Mouse (Mus musculus) midbrain, embryonic 12.5 days (tissue): ENCODE data around the gene Ptprh. TPM values are rescaled to one million over a fixed set of nuclear protein-coding genes. Genes with fewer than 3 reads are reported as not detected.

Source experiments
- ATAC-seq: fragments of 200-750 bp; cut with Nextera tagmentation; 2 replicates; pipeline ENCODE4 v1.8.0; 2017; ENCODE audit warnings: low read depth, moderate TSS enrichment, moderate library complexity; ENCODE audit not compliant: low FRiP score
- H3K27ac ChIP-seq: fragments of 300-500 bp; sonication (generic); replicated peaks from 2 replicates; pipeline ENCODE4 v1.5.1; 2016; ENCODE audit warnings: mild to moderate bottlenecking
- H3K27me3 ChIP-seq: fragments of 300-500 bp; sonication (generic); 2 replicates; pipeline ENCODE4 v1.6.1; 2016; ENCODE audit warnings: mild to moderate bottlenecking
- H3K36me3 ChIP-seq: fragments of 300-500 bp; sonication (generic); 2 replicates; pipeline ENCODE4 v1.6.1; 2016
- H3K4me1 ChIP-seq: fragments of 300-500 bp; sonication (generic); 2 replicates; pipeline ENCODE4 v1.6.1; 2016
- H3K4me2 ChIP-seq: fragments of 300-500 bp; sonication (generic); replicated peaks from 2 replicates; pipeline ENCODE4 v1.6.1; 2016; ENCODE audit warnings: mild to moderate bottlenecking, moderate library complexity
- H3K4me3 ChIP-seq: fragments of 300-500 bp; sonication (generic); 2 replicates; pipeline ENCODE4 v1.5.1; 2016; ENCODE audit warnings: mild to moderate bottlenecking
- H3K9ac ChIP-seq: fragments of 300-500 bp; sonication (generic); replicated peaks from 2 replicates; pipeline ENCODE4 v1.6.1; 2016; ENCODE audit warnings: mild to moderate bottlenecking, moderate library complexity
- H3K9me3 ChIP-seq: fragments of 300-500 bp; sonication (generic); 2 replicates; pipeline ENCODE4 v1.6.1; 2016; ENCODE audit warnings: mild to moderate bottlenecking
- WGBS: fragments of 180-500 bp; shearing (Covaris S2); methylation state at CpG from one replicate; pipeline ENCODE4 v1.1.7; 2016; 5-methylcytosine and 5-hydroxymethylcytosine counted together
- polyA plus RNA-seq: library from polyadenylated mRNA; unstranded; fragments of >200 nt; fragmentation: Nextera tagmentation; extraction: Ambion mirVana; gene quantifications from 2 replicates; pipeline ENCODE4 v1.2.1, GENCODE M21; 2016

Gene Ptprh
- 0.10 and 0.14 TPM in 2 replicates for polyA plus RNA-seq

GRCm38 (mm10) chr7:4603873-4604272 is at the start of gene Ptprh:
Gene Ptprh, minus strand, starts transcription at chr7:4604041.
- Histone ChIP-seq H3K36me3 (no peaks in the 10 kb centered on the region), H3K9me3 (no peaks in the 10 kb centered on the region), H3K4me3 (no peak within 1 kb of the TSS), H3K4me1 (no peaks in the 10 kb centered on the region), H3K9ac (no peak within 1 kb of the TSS), H3K27ac (no peak within 1 kb of the TSS), H3K27me3 (no peaks in the 10 kb centered on the region), H3K4me2 (no peak within 1 kb of the TSS)
- ATAC-seq = no peak
- 85% methylated on average over 6 of the region's 6 CpGs for WGBS

- no peak for ATAC-seq
- Histone ChIP-seq H3K36me3 (peaks cover 25% of the 10 kb centered on the region), H3K4me2 (no peak overlapping the region), H3K4me1 (peaks cover 22% of the 10 kb centered on the region), H3K9me3 (no peaks in the 10 kb centered on the region), H3K9ac (no peak overlapping the region), H3K27ac (no peak overlapping the region), H3K27me3 (no peaks in the 10 kb centered on the region), H3K4me3 (no peak overlapping the region)
- 90% methylated on average over 5 of the region's 5 CpGs for WGBS
These were observed 49.5 kb upstream of the Ptprh start for GRCm38 (mm10) chr7:4653351-4653750.

GRCm38 (mm10) chr7:4652726-4653125 is 48.9 kb upstream of the Ptprh start:
- 97% methylated on average over 5 of the region's 5 CpGs for WGBS
- Histone ChIP-seq H3K27me3 (no peaks in the 10 kb centered on the region), H3K4me1 (peaks cover 18% of the 10 kb centered on the region), H3K27ac (no peak overlapping the region), H3K9me3 (no peaks in the 10 kb centered on the region), H3K4me2 (no peak overlapping the region), H3K9ac (no peak overlapping the region), H3K4me3 (no peak overlapping the region), H3K36me3 (peaks cover 25% of the 10 kb centered on the region)
- ATAC-seq = no peak

- WGBS = 90% methylated on average over 8 of the region's 8 CpGs
- ATAC-seq = no peak
These were observed 47.7 kb upstream of the Ptprh start for GRCm38 (mm10) chr7:4651581-4651980.

GRCm38 (mm10) chr7:4647992-4648391 is 44.2 kb upstream of the Ptprh start:
- H3K9me3 ChIP-seq = no peaks in the 10 kb centered on the region
- 95% methylated on average over 2 of the region's 2 CpGs for WGBS
- H3K27me3 ChIP-seq = no peaks in the 10 kb centered on the region
- H3K4me3 ChIP-seq = no peak overlapping the region
- no peak overlapping the region for H3K27ac ChIP-seq
- ATAC-seq = no peak
- no peak overlapping the region for H3K9ac ChIP-seq
- no peaks in the 10 kb centered on the region for H3K4me1 ChIP-seq
- no peak overlapping the region for H3K4me2 ChIP-seq
- peaks cover 56% of the 10 kb centered on the region for H3K36me3 ChIP-seq

More at GRCm38 (mm10) chr7:4651581-4651980, 47.7 kb upstream of the Ptprh start:
- peaks cover 28% of the 10 kb centered on the region for H3K36me3 ChIP-seq
- H3K27me3 ChIP-seq = no peaks in the 10 kb centered on the region
- H3K4me2 ChIP-seq = no peak overlapping the region
- peaks cover 7% of the 10 kb centered on the region for H3K4me1 ChIP-seq
- H3K9me3 ChIP-seq = no peaks in the 10 kb centered on the region
- no peak overlapping the region for H3K9ac ChIP-seq
- H3K27ac ChIP-seq = no peak overlapping the region
- no peak overlapping the region for H3K4me3 ChIP-seq

- 73% methylated on average over 6 of the region's 6 CpGs for WGBS
- H3K36me3 ChIP-seq = peaks cover 54% of the 10 kb centered on the region
These were observed 43.5 kb upstream of the Ptprh start for GRCm38 (mm10) chr7:4647291-4647690.

GRCm38 (mm10) chr7:4646806-4647205 is 43.0 kb upstream of the Ptprh start:
- H3K27ac ChIP-seq = no peak overlapping the region
- no peak overlapping the region for H3K9ac ChIP-seq
- no peaks in the 10 kb centered on the region for H3K27me3 ChIP-seq
- no peak overlapping the region for H3K4me2 ChIP-seq
- H3K4me3 ChIP-seq = no peak overlapping the region
- ATAC-seq = no peak
- H3K9me3 ChIP-seq = no peaks in the 10 kb centered on the region
- 87% methylated on average over 3 of the region's 3 CpGs for WGBS
- H3K36me3 ChIP-seq = peaks cover 54% of the 10 kb centered on the region
- H3K4me1 ChIP-seq = no peaks in the 10 kb centered on the region

More at GRCm38 (mm10) chr7:4647291-4647690, 43.5 kb upstream of the Ptprh start:
- no peak overlapping the region for H3K27ac ChIP-seq
- no peaks in the 10 kb centered on the region for H3K9me3 ChIP-seq
- no peaks in the 10 kb centered on the region for H3K27me3 ChIP-seq
- no peak overlapping the region for H3K9ac ChIP-seq
- H3K4me3 ChIP-seq = no peak overlapping the region
- no peak for ATAC-seq
- no peaks in the 10 kb centered on the region for H3K4me1 ChIP-seq
- H3K4me2 ChIP-seq = no peak overlapping the region

GRCm38 (mm10) chr7:4643225-4643624 is 39.4 kb upstream of the Ptprh start:
- no peak for ATAC-seq
- Histone ChIP-seq H3K4me2 (no peak overlapping the region), H3K27ac (no peak overlapping the region), H3K4me1 (no peaks in the 10 kb centered on the region), H3K9me3 (no peaks in the 10 kb centered on the region), H3K27me3 (no peaks in the 10 kb centered on the region), H3K9ac (no peak overlapping the region), H3K4me3 (no peak overlapping the region), H3K36me3 (peaks cover 82% of the 10 kb centered on the region)
- WGBS = 93% methylated on average over 6 of the region's 6 CpGs

- Histone ChIP-seq H3K9ac (no peak overlapping the region), H3K4me2 (no peak overlapping the region), H3K27me3 (no peaks in the 10 kb centered on the region), H3K36me3 (peaks cover 91% of the 10 kb centered on the region), H3K27ac (no peak overlapping the region), H3K4me1 (no peaks in the 10 kb centered on the region), H3K4me3 (no peak overlapping the region), H3K9me3 (no peaks in the 10 kb centered on the region)
- no peak for ATAC-seq
- WGBS = 93% methylated on average over 7 of the region's 7 CpGs
These were observed 38.1 kb upstream of the Ptprh start for GRCm38 (mm10) chr7:4641956-4642355.

- Histone ChIP-seq H3K9ac (no peak overlapping the region), H3K27me3 (no peaks in the 10 kb centered on the region), H3K4me2 (no peak overlapping the region), H3K27ac (no peak overlapping the region), H3K9me3 (no peaks in the 10 kb centered on the region), H3K4me1 (no peaks in the 10 kb centered on the region), H3K36me3 (peaks cover 92% of the 10 kb centered on the region), H3K4me3 (no peak overlapping the region)
- WGBS = 86% methylated on average over 11 of the region's 11 CpGs
- ATAC-seq = no peak
These were observed 37.3 kb upstream of the Ptprh start for GRCm38 (mm10) chr7:4641155-4641554.

GRCm38 (mm10) chr7:4636179-4636578 is 32.3 kb upstream of the Ptprh start:
- ATAC-seq = no peak
- H3K4me2 ChIP-seq = no peak overlapping the region
- no peak overlapping the region for H3K27ac ChIP-seq
- no peaks in the 10 kb centered on the region for H3K27me3 ChIP-seq
- whole genome bisulfite sequencing = 89% methylated on average over 4 of the region's 4 CpGs
- no peak overlapping the region for H3K4me3 ChIP-seq
- no peaks in the 10 kb centered on the region for H3K9me3 ChIP-seq
- peaks cover 87% of the 10 kb centered on the region for H3K36me3 ChIP-seq
- H3K9ac ChIP-seq = no peak overlapping the region
- H3K4me1 ChIP-seq = no peaks in the 10 kb centered on the region

GRCm38 (mm10) chr7:4631031-4631430 is 27.2 kb upstream of the Ptprh start, which contains the start of gene Tmem86b:
Gene Tmem86b, minus strand, starts transcription at chr7:4631422.
- ATAC-seq = no peak
- 92% methylated on average over 4 of the region's 4 CpGs for WGBS
- Histone ChIP-seq H3K27ac (no peak within 1 kb of the TSS), H3K9me3 (no peaks in the 10 kb centered on the region), H3K4me3 (no peak within 1 kb of the TSS), H3K9ac (no peak within 1 kb of the TSS), H3K4me2 (no peak within 1 kb of the TSS), H3K27me3 (no peaks in the 10 kb centered on the region), H3K4me1 (no peaks in the 10 kb centered on the region), H3K36me3 (peaks cover 69% of the 10 kb centered on the region)

- Histone ChIP-seq H3K27ac (no peak overlapping the region), H3K4me1 (no peaks in the 10 kb centered on the region), H3K4me3 (no peak overlapping the region), H3K9me3 (no peaks in the 10 kb centered on the region), H3K9ac (no peak overlapping the region), H3K36me3 (peaks cover 62% of the 10 kb centered on the region), H3K27me3 (no peaks in the 10 kb centered on the region), H3K4me2 (no peak overlapping the region)
- WGBS = 96% methylated on average over 1 of the region's 1 CpGs
- no peak for ATAC-seq
These were observed 26.4 kb upstream of the Ptprh start for GRCm38 (mm10) chr7:4630198-4630597.
